Mouse (Mus musculus): ENCODE results near the gene Haus7.

DNA sequence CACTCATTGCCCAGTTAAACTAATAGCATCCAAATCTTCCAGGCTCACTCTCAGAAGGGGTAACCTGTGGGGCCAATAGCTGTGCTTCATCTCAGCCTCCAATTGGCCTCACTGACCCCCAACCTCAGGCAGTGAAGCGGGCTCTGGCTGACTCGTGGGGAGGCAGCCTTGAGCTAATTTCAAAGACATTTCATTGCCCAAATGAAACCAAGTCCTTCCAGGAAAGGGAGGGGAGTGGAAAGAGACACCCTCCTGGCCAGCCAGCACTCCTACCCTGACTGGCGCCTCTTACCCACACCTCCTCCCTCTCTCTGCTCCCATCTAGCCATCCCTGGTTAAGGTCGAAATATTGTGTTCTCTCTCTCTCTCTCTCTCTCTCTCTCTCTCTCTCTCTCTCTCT, 31.3 kb upstream of the Haus7 start:
- TF ChIP-seq CTCF (IDR thresholded peaks at IDR 0.05) (no peak), POLR2A (IDR thresholded peaks at IDR 0.05; ENCODE audit: insufficient read depth, low read depth, low read length) (no peak)
